Mouse (Mus musculus): ENCODE data around the gene Olfr1057. TPM values are rescaled to one million over a fixed set of nuclear protein-coding genes. Genes with fewer than 3 reads are reported as not detected.
A peak's percentile ranks its signal among the peaks of the same experiment; 100 is the strongest.
"Not testable (repeated sequence)": the region's sequence is repeated elsewhere in the genome, so short reads cannot be mapped to it uniquely, and the experiment has no call there.

Olfr1057 gene
- not detected for total RNA-seq (2021)
- long read RNA-seq, experiment 1, result 0 reads
- long read RNA-seq, experiment 2, result 0 reads

GRCm38 (mm10) chr2:86378293-86378692, at the start of gene Olfr1057:
Gene Olfr1057 (minus strand): TSS chr2:86378393.
- DNase-seq (ENCODE audit: low spot score in 2 of 2), result no peak

- not testable (repeated sequence) for DNase-seq (ENCODE audit: low spot score in 2 of 2)
These were observed 48.5 kb upstream of the Olfr1057 start, which contains the start of gene Olfr1062 for GRCm38 (mm10) chr2:86426649-86427048. Gene Olfr1062 (minus strand): TSS chr2:86426749.

- no peak for DNase-seq (ENCODE audit: low spot score in 2 of 2)
These were observed 35.8 kb upstream of the Olfr1057 start, which contains the start of gene Olfr1061 for GRCm38 (mm10) chr2:86413950-86414349. Gene Olfr1061 (minus strand): TSS chr2:86414050.

- DNase-seq (ENCODE audit: low spot score in 2 of 2), result no peak
These were observed 16.9 kb upstream of the Olfr1057 start for GRCm38 (mm10) chr2:86395114-86395513.

GRCm38 (mm10) chr2:86388461-86388860, 10.3 kb upstream of the Olfr1057 start, which contains the start of gene Olfr1058:
Gene Olfr1058 (minus strand): TSS chr2:86388561.
- not testable (repeated sequence) for DNase-seq (ENCODE audit: low spot score in 2 of 2)

GRCm38 (mm10) chr2:86366342-86366741, 11.9 kb downstream of the Olfr1057 start:
- not testable (repeated sequence) for DNase-seq (ENCODE audit: low spot score in 2 of 2)

- no peak for DNase-seq (ENCODE audit: low spot score in 2 of 2)
These were observed 15.8 kb downstream of the Olfr1057 start, which contains the start of gene Olfr1056 for GRCm38 (mm10) chr2:86362369-86362768. Gene Olfr1056 (minus strand): TSS chr2:86362469.

GRCm38 (mm10) chr2:86351751-86352150, 26.4 kb downstream of the Olfr1057 start:
- peak in 1 of 2 experiments; percentile 42 for DNase-seq (ENCODE audit: low spot score in 2 of 2)

- no peak for DNase-seq (ENCODE audit: low spot score in 2 of 2)
These were observed 28.0 kb downstream of the Olfr1057 start, which contains the start of gene Olfr1055 for GRCm38 (mm10) chr2:86350184-86350583. Gene Olfr1055 (minus strand): TSS chr2:86350284.

- DNase-seq (ENCODE audit: low spot score in 2 of 2), result no peak
These were observed 42.9 kb downstream of the Olfr1057 start, which contains the start of gene Olfr1054 for GRCm38 (mm10) chr2:86335333-86335732. Gene Olfr1054 (minus strand): TSS chr2:86335433.

Other genes with a start within 250 kb of the Olfr1057 start
- not detected for gene Olfr1039, start 242.5 kb downstream of the Olfr1057 start, total RNA-seq (2021)
- not detected for gene Olfr1040, start 231.7 kb downstream of the Olfr1057 start, total RNA-seq (2021)
- gene Olfr1042, start 216.6 kb downstream of the Olfr1057 start, total RNA-seq (2021), result not detected
- not detected for gene Olfr1043, start 210.9 kb downstream of the Olfr1057 start, total RNA-seq (2021)
- gene Olfr1044, start 200.6 kb downstream of the Olfr1057 start, total RNA-seq (2021), result not detected
- gene Olfr52, start 192.7 kb downstream of the Olfr1057 start, total RNA-seq (2021), result not detected
- gene Olfr1045, start 175.4 kb downstream of the Olfr1057 start, total RNA-seq (2021), result not detected
- not detected for gene Olfr1046, start 159.1 kb downstream of the Olfr1057 start, total RNA-seq (2021)
- not detected for gene Olfr1047, start 147.0 kb downstream of the Olfr1057 start, total RNA-seq (2021)
- not detected for gene Olfr1048, start 138.1 kb downstream of the Olfr1057 start, total RNA-seq (2021)
- gene Olfr1049, start 120.1 kb downstream of the Olfr1057 start, total RNA-seq (2021), result not detected
- gene Olfr1051, start 99.3 kb downstream of the Olfr1057 start, total RNA-seq (2021), result not detected
- gene Olfr1052, start 85.9 kb downstream of the Olfr1057 start, total RNA-seq (2021), result not detected
- gene Olfr1053, start 63.1 kb downstream of the Olfr1057 start, total RNA-seq (2021), result not detected
- gene Olfr1054, start 43.0 kb downstream of the Olfr1057 start, total RNA-seq (2021), result not detected
- not detected for gene Olfr1055, start 28.1 kb downstream of the Olfr1057 start, total RNA-seq (2021)
- gene Olfr1056, start 15.9 kb downstream of the Olfr1057 start, total RNA-seq (2021), result not detected
- not detected for gene Olfr1058, start 10.2 kb upstream of the Olfr1057 start, total RNA-seq (2021)
- gene Olfr1061, start 35.7 kb upstream of the Olfr1057 start, total RNA-seq (2021), result not detected
- not detected for gene Olfr1062, start 48.4 kb upstream of the Olfr1057 start, total RNA-seq (2021)
- not detected for gene Olfr1065, start 72.2 kb upstream of the Olfr1057 start, total RNA-seq (2021)
- gene Olfr1066, start 77.9 kb upstream of the Olfr1057 start, total RNA-seq (2021), result not detected
- gene Olfr228, start 109.0 kb upstream of the Olfr1057 start, total RNA-seq (2021), result not detected
- not detected for gene Olfr1076, start 130.1 kb upstream of the Olfr1057 start, total RNA-seq (2021)
- gene Olfr1079, start 164.1 kb upstream of the Olfr1057 start, total RNA-seq (2021), result not detected
- not detected for gene Olfr1080, start 179.8 kb upstream of the Olfr1057 start, total RNA-seq (2021)
- not detected for gene Olfr1082, start 220.6 kb upstream of the Olfr1057 start, total RNA-seq (2021)